Mouse (Mus musculus) olfactory bulb, adult 2 months (tissue): ENCODE measurements at regions not wholly inside any gene's neighbourhood (a gene's known extent, or its start where the extent isn't known, plus 50 kb on each side); places are given as distances from the start of the nearest gene placed in this dataset.

Experiments
- H3K27ac ChIP-seq: fragments of 200-500 bp; 2 replicates; pipeline ENCODE4 v1.5.1; 2012; ENCODE audit warnings: low read depth, low read length; ENCODE audit not compliant: insufficient read depth
- H3K4me1 ChIP-seq: fragments of 200-500 bp; 2 replicates; pipeline ENCODE4 v1.6.1; 2012; ENCODE audit warnings: low read length; ENCODE audit not compliant: control insufficient read depth, insufficient read depth
- H3K4me3 ChIP-seq: fragments of 200-500 bp; 2 replicates; pipeline ENCODE4 v1.5.1; 2012; ENCODE audit warnings: mild to moderate bottlenecking, low read depth, low read length, moderate library complexity; ENCODE audit not compliant: insufficient read depth
- CTCF ChIP-seq: fragments of 200-500 bp; IDR thresholded peaks from 2 replicates; pipeline ENCODE4 v1.5.1; 2012; ENCODE audit warnings: low read depth, mild to moderate bottlenecking, low read length, moderate library complexity; ENCODE audit not compliant: insufficient read depth
- POLR2A ChIP-seq: fragments of 200-500 bp; IDR thresholded peaks from 2 replicates; pipeline ENCODE4 v1.6.1; 2012; ENCODE audit warnings: mild to moderate bottlenecking, low read depth, low read length, moderate library complexity; ENCODE audit not compliant: insufficient read depth
- WGBS: fragments of 180-500 bp; shearing (Covaris S2); methylation state at CpG from one replicate; pipeline ENCODE4 v1.1.7; 2018; 5-methylcytosine and 5-hydroxymethylcytosine counted together

DNA sequence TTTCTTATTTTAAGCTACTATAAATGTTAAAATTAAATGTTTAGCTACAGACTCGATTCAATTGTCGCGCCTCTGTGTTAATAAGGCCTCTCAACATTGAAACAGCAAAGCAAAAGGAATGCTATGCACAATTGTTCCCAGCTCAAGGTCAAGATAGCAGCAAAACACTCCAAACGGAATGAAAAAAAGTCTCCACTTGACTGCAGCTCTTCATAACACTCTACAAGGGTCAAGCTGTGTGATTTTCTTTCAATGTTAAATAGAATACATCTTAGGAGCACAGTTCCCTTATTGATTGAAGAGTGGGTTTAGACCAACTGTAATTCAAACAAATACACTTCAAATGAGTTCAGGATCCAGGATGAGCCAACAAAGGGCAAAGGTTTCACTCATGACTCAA is 63.9 kb upstream of the Gm11146 start:
- H3K4me1 ChIP-seq, result no peaks in the 10 kb centered on the region
- no peak overlapping the region for H3K4me3 ChIP-seq
- TF ChIP-seq POLR2A (no peak), CTCF (no peak)
- H3K27ac ChIP-seq, result no peak overlapping the region
- WGBS, result 83% methylated on average over 4 of the region's 4 CpGs

GRCm38 (mm10) chr16:77662107-77662518 is 60.2 kb upstream of the Gm11146 start:
- Histone ChIP-seq H3K27ac (peak overlapping the region; percentile 42; the same call in 1 of the 2 replicates), H3K4me3 (peak overlapping the region; percentile 9; the same call in 1 of the 2 replicates), H3K4me1 (no peaks in the 10 kb centered on the region)
- 12% methylated on average over 4 of the region's 4 CpGs for WGBS
- TF ChIP-seq CTCF (no peak), POLR2A (no peak)

GRCm38 (mm10) chr16:77653306-77653705 is 51.4 kb upstream of the Gm11146 start:
- Histone ChIP-seq H3K27ac (no peak overlapping the region), H3K4me1 (no peaks in the 10 kb centered on the region), H3K4me3 (no peak overlapping the region)
- 92% methylated on average over 3 of the region's 3 CpGs for WGBS
- TF ChIP-seq CTCF (no peak), POLR2A (no peak)
